Mouse (Mus musculus): ENCODE results near the gene Abi3. TPM values are rescaled to one million over a fixed set of nuclear protein-coding genes. Genes with fewer than 3 reads are reported as not detected.
A peak's percentile ranks its signal among the peaks of the same experiment; 100 is the strongest.
"Not testable (repeated sequence)": the region's sequence is repeated elsewhere in the genome, so short reads cannot be mapped to it uniquely, and the experiment has no call there.

Gene Abi3
- polyA plus RNA-seq (2012; rRNA removed): 166 and 238 TPM in 2 replicates

- Histone ChIP-seq H3K36me3 (ENCODE audit: control insufficient read depth, insufficient read depth, low read length) (peaks cover 2% of the 10 kb centered on the region; the same call in 1 of the 2 replicates), H3K27me3 (ENCODE audit: control insufficient read depth, insufficient read depth, low read length) (no peaks in the 10 kb centered on the region), H3K4me3 (ENCODE audit: extremely low read depth, insufficient read depth, insufficient read length) (peak within 1 kb of the TSS; percentile 74), H3K4me1 (ENCODE audit: control insufficient read depth, insufficient read depth, insufficient read length) (peaks cover 37% of the 10 kb centered on the region; the same call in 1 of the 2 replicates), H3K27ac (ENCODE audit: insufficient read depth, low read length) (peak within 1 kb of the TSS; percentile 94)
- WGBS: 4% methylated on average over 11 of the region's 11 CpGs
- DNase-seq (ENCODE audit: low read depth in 1 of 2, low spot score in 2 of 2): peak; percentile 56 to 83
- TF ChIP-seq CTCF (IDR thresholded peaks at IDR 0.05; ENCODE audit: extremely low read depth, insufficient read depth, insufficient read length, insufficient replicate concordance) (no peak), POLR2A (IDR thresholded peaks at IDR 0.05; ENCODE audit: low read depth, low read length) (peak; percentile 91)
Observed at GRCm38 (mm10) chr11:95842074-95842681, at the start of gene Abi3. Abi3 (minus strand) TSS chr11:95842476.

GRCm38 (mm10) chr11:95890462-95891051, 48.3 kb upstream of the Abi3 start:
- Histone ChIP-seq H3K4me3 (ENCODE audit: extremely low read depth, insufficient read depth, insufficient read length) (no peak overlapping the region), H3K4me1 (ENCODE audit: control insufficient read depth, insufficient read depth, insufficient read length) (no peaks in the 10 kb centered on the region), H3K27ac (ENCODE audit: insufficient read depth, low read length) (no peak overlapping the region), H3K36me3 (ENCODE audit: control insufficient read depth, insufficient read depth, low read length) (no peaks in the 10 kb centered on the region), H3K27me3 (ENCODE audit: control insufficient read depth, insufficient read depth, low read length) (0 out of 2 replicates have a peak, but pooled peaks cover 1% of the 10 kb centered on the region)
- 74% methylated on average over 2 of the region's 2 CpGs for WGBS
- TF ChIP-seq CTCF (IDR thresholded peaks at IDR 0.05; ENCODE audit: extremely low read depth, insufficient read depth, insufficient read length, insufficient replicate concordance): no peak
- TF ChIP-seq POLR2A (IDR thresholded peaks at IDR 0.05; ENCODE audit: low read depth, low read length): no peak
- DNase-seq (ENCODE audit: low read depth in 1 of 2, low spot score in 2 of 2): no peak

- not testable (repeated sequence) for H3K4me1 ChIP-seq (ENCODE audit: control insufficient read depth, insufficient read depth, insufficient read length); DNase-seq (ENCODE audit: low read depth in 1 of 2, low spot score in 2 of 2); H3K36me3 ChIP-seq (ENCODE audit: control insufficient read depth, insufficient read depth, low read length); H3K27me3 ChIP-seq (ENCODE audit: control insufficient read depth, insufficient read depth, low read length); H3K27ac ChIP-seq (ENCODE audit: insufficient read depth, low read length); H3K4me3 ChIP-seq (ENCODE audit: extremely low read depth, insufficient read depth, insufficient read length)
- 86% methylated on average over 2 of the region's 2 CpGs for WGBS
Observed at GRCm38 (mm10) chr11:95879861-95880260, 37.6 kb upstream of the Abi3 start.

- DNase-seq (ENCODE audit: low read depth in 1 of 2, low spot score in 2 of 2): peak in 1 of 2 experiments; percentile 51
- no peak overlapping the region for H3K4me3 ChIP-seq (ENCODE audit: extremely low read depth, insufficient read depth, insufficient read length)
- H3K36me3 ChIP-seq (ENCODE audit: control insufficient read depth, insufficient read depth, low read length): no peaks in the 10 kb centered on the region
- no peaks in the 10 kb centered on the region for H3K4me1 ChIP-seq (ENCODE audit: control insufficient read depth, insufficient read depth, insufficient read length)
- no peak overlapping the region for H3K27ac ChIP-seq (ENCODE audit: insufficient read depth, low read length)
- WGBS: 28% methylated on average over 7 of the region's 7 CpGs
- no peaks in the 10 kb centered on the region for H3K27me3 ChIP-seq (ENCODE audit: control insufficient read depth, insufficient read depth, low read length)
- TF ChIP-seq CTCF (IDR thresholded peaks at IDR 0.05; ENCODE audit: extremely low read depth, insufficient read depth, insufficient read length, insufficient replicate concordance) (peak; percentile 73; the same call in 1 of the 2 replicates), POLR2A (IDR thresholded peaks at IDR 0.05; ENCODE audit: low read depth, low read length) (no peak)
Observed at GRCm38 (mm10) chr11:95876296-95876695, 34.0 kb upstream of the Abi3 start.

GRCm38 (mm10) chr11:95875804-95876203, 33.5 kb upstream of the Abi3 start:
- Histone ChIP-seq H3K4me3 (ENCODE audit: extremely low read depth, insufficient read depth, insufficient read length) (no peak overlapping the region), H3K27me3 (ENCODE audit: control insufficient read depth, insufficient read depth, low read length) (no peaks in the 10 kb centered on the region), H3K27ac (ENCODE audit: insufficient read depth, low read length) (no peak overlapping the region), H3K36me3 (ENCODE audit: control insufficient read depth, insufficient read depth, low read length) (no peaks in the 10 kb centered on the region), H3K4me1 (ENCODE audit: control insufficient read depth, insufficient read depth, insufficient read length) (no peaks in the 10 kb centered on the region)
- DNase-seq (ENCODE audit: low read depth in 1 of 2, low spot score in 2 of 2): no peak
- WGBS: 40% methylated on average over 9 of the region's 9 CpGs
- TF ChIP-seq POLR2A (IDR thresholded peaks at IDR 0.05; ENCODE audit: low read depth, low read length) (no peak), CTCF (IDR thresholded peaks at IDR 0.05; ENCODE audit: extremely low read depth, insufficient read depth, insufficient read length, insufficient replicate concordance) (no peak)

GRCm38 (mm10) chr11:95869918-95870470, 27.7 kb upstream of the Abi3 start:
- 35% methylated on average over 6 of the region's 6 CpGs for WGBS
- H3K27me3 ChIP-seq (ENCODE audit: control insufficient read depth, insufficient read depth, low read length): no peaks in the 10 kb centered on the region
- TF ChIP-seq CTCF (IDR thresholded peaks at IDR 0.05; ENCODE audit: extremely low read depth, insufficient read depth, insufficient read length, insufficient replicate concordance): no peak
- TF ChIP-seq POLR2A (IDR thresholded peaks at IDR 0.05; ENCODE audit: low read depth, low read length): no peak
- peaks cover 9% of the 10 kb centered on the region; the same call in 1 of the 2 replicates for H3K4me1 ChIP-seq (ENCODE audit: control insufficient read depth, insufficient read depth, insufficient read length)
- H3K36me3 ChIP-seq (ENCODE audit: control insufficient read depth, insufficient read depth, low read length): no peaks in the 10 kb centered on the region
- peak; percentile 23 to 52 for DNase-seq (ENCODE audit: low read depth in 1 of 2, low spot score in 2 of 2)
- peak overlapping the region; percentile 56 for H3K27ac ChIP-seq (ENCODE audit: insufficient read depth, low read length)
- no peak overlapping the region for H3K4me3 ChIP-seq (ENCODE audit: extremely low read depth, insufficient read depth, insufficient read length)

- DNase-seq (ENCODE audit: low read depth in 1 of 2, low spot score in 2 of 2): no peak
- Histone ChIP-seq H3K36me3 (ENCODE audit: control insufficient read depth, insufficient read depth, low read length) (no peaks in the 10 kb centered on the region), H3K4me1 (ENCODE audit: control insufficient read depth, insufficient read depth, insufficient read length) (peaks cover 9% of the 10 kb centered on the region; the same call in 1 of the 2 replicates), H3K4me3 (ENCODE audit: extremely low read depth, insufficient read depth, insufficient read length) (no peak overlapping the region), H3K27me3 (ENCODE audit: control insufficient read depth, insufficient read depth, low read length) (no peaks in the 10 kb centered on the region), H3K27ac (ENCODE audit: insufficient read depth, low read length) (peak overlapping the region; percentile 56; the same call in 1 of the 2 replicates)
- WGBS: 77% methylated on average over 4 of the region's 4 CpGs
- TF ChIP-seq CTCF (IDR thresholded peaks at IDR 0.05; ENCODE audit: extremely low read depth, insufficient read depth, insufficient read length, insufficient replicate concordance): no peak
- no peak for TF ChIP-seq POLR2A (IDR thresholded peaks at IDR 0.05; ENCODE audit: low read depth, low read length)
Observed at GRCm38 (mm10) chr11:95869442-95869841, 27.2 kb upstream of the Abi3 start.
